Mouse (Mus musculus): ENCODE measurements around the gene Fras1.

The Fras1 gene

DNA sequence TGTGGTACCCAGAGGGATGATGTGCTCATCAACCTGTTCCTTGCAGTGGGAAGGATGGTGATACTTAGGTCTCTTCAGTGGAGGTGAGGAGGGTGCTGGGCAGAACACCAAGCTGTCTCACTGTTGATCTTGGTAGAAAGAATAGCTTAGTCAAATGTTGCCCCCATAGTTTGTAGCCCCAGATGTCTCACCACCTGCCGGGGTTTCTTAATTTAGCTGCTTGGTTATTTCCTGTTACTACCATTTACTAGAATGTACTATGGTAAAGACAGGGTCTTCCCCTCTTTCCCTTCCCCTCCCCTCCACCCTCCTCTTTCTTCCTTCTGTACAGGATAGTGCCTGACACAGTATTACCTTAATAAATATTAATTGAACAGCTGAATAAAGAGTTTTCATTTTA is 118.7 kb downstream of the Fras1 start:
- DNase-seq (ENCODE audit: low spot score) = no peak

DNA sequence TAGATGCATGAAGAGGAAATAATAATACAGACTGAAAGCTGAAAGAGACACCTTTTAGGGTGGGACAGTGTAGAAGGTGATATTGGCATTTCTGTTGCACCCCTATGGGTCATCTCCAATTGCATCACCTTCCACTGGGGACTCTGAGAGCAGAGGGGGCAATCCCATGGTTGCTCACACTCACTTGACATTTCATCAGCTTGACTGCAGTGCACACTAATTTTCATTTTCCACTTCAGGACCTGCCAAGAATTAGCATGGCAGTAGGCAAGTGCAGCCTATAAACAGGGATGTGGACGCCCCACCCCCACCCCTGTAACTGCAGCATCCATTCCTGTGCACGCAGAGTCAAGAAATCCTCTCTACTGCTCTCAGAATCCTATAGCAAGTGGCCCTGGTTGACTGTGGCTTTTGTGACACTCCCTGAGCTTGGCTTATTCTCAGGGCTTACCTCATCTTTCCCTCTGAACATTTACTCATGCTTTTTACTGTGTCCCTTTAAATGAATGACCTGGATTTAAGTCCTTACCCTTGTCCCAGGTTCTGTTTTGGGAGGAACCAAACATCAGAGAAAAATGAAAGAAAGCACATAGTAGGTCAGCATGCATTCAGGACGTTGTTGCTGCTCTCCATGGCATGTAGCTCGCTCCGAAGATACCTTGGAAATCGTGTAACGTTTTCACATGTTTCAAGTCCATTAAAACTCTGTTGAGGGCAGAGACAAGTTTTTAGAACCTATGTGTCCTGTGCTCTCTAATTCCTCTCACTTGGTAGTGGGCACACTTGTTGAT is 120.9 kb downstream of the Fras1 start:
- DNase-seq (ENCODE audit: low spot score) = no peak

DNA sequence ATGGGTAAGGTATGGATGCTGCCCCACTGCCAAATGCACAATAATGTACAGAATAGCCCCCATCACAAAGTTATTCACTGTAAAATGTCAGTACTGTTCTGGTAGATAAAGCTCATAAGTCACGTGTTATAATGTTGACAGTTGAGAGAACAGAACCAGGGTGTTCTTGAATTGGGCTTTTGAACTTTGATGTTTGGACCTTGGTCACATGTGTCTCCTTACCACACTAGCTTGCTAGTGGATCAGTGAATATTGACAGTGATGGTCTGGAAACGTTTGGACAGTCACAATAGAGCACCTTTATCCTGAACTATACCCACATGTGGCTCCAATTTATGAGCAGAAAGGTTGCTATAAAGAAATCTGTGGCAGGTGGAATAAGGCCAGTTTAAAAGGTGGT is 124.3 kb downstream of the Fras1 start:
- no peak for DNase-seq (ENCODE audit: low spot score)

DNA sequence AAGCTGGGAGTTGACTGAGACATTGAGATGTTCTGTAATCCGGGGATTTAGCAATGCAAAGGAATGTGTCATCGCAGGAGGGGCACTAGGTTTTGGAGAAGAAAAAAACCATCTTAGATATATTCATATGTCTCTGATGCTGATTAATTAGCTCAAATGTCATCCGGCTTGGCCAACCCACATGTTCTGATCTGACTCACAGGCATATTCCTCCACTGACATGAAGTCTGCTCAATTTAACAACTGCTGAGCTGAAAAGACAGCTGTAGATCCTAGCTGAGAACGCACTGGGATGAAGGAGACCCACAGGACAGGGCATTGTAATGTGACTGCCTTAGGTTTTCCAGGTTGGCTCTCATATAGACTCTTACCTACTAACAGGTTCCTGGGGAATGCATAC is 128.0 kb downstream of the Fras1 start:
- no peak for DNase-seq (ENCODE audit: low spot score)

DNA sequence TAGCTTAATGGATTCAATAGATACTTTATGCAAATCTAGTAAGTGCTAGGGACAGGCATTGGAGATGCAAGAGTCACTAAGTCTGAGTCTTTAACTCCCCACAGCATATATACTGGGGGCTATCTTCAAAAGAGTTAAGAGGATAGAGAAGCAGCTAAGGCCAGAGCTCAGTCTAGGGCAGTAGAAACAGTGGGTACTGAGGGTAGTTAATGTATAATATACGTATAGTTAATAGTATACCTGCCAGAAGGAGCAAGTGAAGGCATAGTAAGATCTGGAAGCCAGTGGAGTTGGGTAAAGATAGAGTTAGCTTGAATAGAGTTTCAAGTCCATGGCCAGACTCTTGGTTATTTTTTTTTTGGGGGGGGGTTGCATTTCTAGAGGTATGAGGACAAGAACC is 128.6 kb downstream of the Fras1 start:
- DNase-seq (ENCODE audit: low spot score) = no peak

DNA sequence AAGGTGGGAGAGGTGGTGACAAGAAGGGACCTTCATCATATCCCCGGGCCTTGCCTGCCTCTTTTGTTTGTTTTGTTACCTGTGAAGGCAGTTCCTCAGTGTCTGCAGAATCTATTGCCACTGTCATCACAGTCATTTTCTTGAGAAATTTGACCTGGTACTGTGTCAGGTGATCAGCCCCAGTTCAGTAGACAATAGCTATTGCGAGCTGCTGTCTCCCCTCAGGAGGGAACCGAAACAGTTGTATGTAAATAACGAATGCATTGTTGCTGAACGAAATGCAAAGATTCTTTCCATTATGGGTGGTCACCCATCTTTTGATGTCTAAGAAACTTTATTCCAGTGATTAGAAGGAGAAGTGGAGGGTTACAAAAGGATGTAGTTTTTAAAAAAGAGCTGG is 137.2 kb downstream of the Fras1 start:
- DNase-seq (ENCODE audit: low spot score) = no peak

DNA sequence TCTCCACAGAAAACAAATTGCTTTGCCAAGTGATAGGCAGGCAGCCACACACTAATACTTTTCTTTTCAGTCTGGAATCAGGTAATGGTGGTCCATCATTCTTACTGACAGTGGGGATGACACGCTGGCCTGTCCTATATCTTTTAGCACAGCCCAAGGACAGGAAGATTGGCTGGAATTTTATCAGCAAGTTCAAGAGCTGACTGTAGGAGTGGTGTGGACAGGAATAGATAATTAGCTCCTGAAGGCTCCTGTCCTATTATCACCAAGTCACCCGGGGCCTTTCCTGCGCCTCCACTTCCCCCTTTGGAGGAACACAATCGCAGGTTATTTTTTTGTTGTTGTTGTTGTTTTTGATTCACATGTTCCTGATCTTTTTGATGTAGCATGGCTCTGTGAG is 139.6 kb downstream of the Fras1 start:
- DNase-seq (ENCODE audit: low spot score) = no peak

DNA sequence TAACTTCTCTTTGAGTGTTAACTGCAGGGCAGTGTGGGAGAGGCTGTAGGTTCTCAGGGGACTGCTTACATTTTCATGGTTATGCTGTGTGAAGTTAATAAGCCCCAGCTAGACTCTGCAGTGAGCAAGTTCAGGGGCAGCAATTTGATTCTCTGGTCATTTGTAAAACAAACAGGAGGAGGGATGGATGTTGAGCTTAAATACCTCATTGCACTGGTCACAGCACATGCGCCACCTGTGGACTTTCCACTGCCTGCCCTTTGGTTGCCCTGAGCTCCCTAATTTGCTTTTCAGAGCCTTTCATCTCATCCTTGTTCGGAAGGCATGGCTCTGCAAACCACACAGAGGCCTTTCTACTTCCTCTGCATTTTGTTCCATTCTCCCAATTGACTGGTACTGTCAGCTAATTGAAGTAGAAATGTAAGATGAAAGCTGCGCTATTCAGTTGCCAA is 142.1 kb downstream of the Fras1 start:
- DNase-seq (ENCODE audit: low spot score) = no peak

DNA sequence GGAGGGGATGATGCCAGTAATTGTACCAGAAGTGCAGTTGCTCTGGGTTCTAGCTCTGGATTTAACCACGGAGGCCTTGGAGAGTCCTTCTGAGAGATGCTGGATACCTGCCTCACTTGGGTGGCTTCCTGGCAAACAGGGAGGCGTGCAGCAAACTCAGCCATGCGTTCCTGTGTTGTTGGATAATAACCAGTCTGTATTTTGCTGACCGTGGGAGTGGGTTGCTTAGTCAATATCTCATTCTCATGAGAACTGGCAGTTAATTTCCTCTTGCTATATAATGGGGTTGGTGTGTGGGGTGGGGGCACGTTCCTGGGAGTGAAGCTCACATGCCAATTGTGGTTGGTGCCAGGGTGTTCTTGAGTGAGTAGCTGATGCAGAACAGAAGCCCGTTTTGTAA is 142.6 kb downstream of the Fras1 start:
- no peak for DNase-seq (ENCODE audit: low spot score)

DNA sequence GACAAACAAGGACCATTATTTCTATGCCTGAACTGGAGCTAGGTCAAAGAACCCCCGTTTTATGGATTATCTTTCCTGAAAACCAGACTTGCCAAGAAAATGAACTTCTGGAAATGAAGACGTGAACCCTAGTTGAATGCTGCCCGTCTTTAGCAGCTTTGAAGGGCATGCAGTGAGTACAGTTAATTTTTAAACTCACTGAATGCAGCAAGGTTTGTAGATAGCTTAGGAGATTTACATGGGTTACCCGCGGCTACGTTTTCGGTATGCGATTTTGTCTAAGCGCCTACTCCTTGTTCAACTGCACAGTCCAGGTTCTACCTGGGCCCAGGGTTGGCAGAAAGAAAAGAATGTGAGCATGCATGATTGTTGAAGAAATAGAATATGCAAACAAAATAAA is 147.8 kb downstream of the Fras1 start:
- no peak for DNase-seq (ENCODE audit: low spot score)

DNA sequence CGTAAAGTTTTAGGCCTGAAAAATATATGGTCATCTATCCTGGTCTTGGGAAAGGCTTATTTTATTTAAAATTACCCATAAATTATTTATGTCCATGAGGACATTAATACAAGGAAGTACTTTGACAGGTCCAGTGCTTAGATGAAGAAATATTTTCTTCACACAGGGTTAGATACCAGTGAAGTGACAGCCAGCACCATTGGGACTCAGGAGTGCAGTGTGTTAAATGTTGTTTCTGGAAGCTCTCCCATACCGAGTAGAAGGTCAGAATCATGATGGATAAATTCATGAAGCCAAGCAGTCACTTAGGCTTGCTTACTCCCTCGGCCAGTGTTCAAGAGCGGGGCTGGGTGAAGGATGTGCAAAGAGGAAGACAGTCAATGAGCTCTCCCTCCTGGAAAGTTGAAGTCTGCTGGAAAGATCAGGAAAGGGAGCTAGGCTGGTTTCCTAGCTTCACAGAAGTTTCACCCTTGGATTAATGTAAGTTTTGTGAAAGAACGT is 149.2 kb downstream of the Fras1 start:
- DNase-seq (ENCODE audit: low spot score) = no peak

DNA sequence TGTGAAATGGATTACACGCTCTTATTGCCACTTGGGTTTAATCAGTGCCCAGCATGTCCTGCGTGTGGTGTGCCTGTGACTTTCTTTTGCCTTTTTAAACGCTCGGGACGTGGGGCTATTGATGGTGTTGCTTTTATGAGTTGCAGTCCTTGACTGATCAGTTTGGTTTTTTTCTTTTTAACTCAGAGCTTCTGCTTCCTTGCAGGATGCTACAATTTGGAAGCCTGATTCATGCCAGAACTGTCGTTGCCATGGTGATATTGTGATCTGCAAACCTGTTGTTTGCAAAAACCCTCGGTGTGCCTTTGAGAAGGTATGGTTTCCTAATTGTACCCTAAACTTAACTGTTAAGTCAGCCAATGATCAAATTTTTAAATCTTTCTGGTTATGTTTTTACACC is 154.5 kb downstream of the Fras1 start:
- no peak for DNase-seq (ENCODE audit: low spot score)

DNA sequence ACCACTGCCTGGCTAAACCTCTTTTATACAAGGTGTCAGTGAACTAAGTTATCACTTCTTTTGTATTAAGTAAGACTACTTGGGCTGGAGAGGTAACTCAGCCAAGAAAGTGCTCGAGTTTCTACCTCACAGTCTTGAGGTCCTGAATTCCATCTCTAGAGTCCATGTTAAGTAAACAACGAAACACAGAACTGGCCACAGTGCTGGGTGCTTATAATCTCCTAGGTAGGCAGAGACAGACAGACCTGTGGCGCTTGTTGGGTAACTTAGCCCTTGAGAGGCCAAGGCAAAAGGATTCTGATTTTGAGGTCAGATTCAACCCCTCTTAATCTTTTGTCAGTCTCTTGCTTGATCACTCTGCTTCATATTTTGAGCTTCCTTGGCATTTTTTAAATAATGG is 156.8 kb downstream of the Fras1 start:
- no peak for DNase-seq (ENCODE audit: low spot score)

DNA sequence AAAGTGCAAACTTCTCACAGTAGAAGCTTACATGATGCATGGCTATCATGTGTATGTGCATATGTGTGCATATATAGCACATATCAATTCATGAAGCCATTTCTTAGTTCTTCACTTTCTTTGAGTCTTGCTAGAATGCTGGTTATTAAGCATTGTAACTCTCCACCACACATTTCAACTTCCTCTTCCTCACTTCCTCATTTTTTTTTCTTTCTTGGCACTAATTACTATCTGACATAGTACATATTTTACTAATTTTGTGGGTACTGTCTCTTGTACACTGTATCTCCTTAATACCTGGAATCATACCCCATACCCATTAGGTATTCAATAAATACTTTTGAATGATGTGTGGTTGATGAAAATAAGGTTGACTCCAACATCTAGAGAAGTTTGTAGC is 158.2 kb downstream of the Fras1 start:
- DNase-seq (ENCODE audit: low spot score) = no peak

DNA sequence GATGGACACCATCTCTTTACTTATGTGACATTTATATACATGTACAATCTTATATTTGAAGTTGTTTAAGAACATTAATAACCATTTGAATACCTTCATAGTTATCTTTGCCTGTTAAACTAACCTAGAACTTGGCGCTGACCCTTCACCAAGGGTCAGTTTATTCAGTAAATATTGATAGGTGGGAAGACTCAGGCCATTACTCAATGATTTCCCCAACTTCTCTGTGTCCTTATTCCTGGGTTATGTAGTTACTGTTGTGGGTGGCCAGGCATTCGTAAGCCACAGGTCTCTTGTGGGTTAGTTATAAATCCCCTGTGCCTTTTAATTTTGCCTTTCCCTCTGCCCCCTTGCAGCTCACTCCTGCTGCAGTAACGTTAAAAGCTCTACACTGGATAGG is 162.8 kb downstream of the Fras1 start:
- DNase-seq (ENCODE audit: low spot score) = no peak

DNA sequence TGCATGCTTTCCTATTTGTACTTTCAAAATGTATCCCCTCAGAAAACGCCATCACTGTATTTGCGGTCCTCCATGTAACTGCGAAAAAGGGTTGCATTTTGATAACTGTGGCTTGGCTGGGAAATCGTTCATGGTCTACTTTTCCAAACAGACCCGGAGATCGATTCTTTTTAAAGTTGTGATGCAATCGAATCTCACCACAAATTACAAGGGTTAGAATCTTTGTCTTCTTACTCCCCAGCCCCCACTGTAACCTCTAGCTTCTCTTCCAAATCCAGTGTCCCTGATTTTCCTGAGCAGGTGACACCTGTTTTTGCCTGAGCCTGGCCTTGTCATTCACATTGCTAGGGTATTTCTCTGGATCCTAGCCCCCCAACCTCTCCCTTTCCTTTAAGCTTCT is 163.2 kb downstream of the Fras1 start:
- DNase-seq (ENCODE audit: low spot score) = no peak

DNA sequence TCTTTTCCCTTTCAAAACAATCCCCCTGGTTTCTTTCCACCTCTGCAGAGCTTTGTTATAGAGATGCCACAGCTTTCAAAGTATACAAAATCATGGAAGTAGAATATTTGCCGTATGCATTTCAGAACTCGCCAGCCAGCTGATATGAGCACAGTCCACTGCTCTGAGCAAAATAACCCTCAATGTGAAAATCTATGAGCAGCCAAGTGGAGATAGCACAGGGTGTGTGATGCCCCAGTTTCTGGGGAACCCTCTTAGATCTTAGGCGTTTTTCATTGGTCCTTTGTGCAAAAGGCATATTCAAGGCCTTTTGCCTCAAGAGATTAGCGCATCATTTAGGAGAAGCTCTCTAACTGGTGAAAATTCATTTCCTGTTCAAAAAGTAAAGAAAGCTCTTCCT is 170.4 kb downstream of the Fras1 start:
- DNase-seq (ENCODE audit: low spot score) = no peak

DNA sequence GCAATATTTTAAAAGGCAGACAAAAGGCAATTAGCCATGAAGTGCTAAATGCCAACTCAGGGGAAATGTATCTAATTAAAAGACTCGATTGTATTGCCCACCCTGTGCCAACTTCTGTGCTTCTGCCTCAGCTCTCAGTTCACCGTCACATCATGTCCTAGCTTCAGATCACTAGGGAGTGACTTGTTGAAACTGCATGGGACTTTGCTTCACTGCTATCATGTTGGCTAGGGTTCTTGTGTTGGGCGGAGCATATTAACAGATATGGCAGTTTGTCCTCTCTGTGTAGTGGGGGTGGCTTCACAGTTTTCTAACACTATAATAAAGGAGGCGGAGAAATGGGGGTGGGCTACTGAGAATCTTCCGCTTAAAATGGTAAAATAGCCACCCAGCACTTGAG is 172.2 kb downstream of the Fras1 start:
- DNase-seq (ENCODE audit: low spot score) = no peak

DNA sequence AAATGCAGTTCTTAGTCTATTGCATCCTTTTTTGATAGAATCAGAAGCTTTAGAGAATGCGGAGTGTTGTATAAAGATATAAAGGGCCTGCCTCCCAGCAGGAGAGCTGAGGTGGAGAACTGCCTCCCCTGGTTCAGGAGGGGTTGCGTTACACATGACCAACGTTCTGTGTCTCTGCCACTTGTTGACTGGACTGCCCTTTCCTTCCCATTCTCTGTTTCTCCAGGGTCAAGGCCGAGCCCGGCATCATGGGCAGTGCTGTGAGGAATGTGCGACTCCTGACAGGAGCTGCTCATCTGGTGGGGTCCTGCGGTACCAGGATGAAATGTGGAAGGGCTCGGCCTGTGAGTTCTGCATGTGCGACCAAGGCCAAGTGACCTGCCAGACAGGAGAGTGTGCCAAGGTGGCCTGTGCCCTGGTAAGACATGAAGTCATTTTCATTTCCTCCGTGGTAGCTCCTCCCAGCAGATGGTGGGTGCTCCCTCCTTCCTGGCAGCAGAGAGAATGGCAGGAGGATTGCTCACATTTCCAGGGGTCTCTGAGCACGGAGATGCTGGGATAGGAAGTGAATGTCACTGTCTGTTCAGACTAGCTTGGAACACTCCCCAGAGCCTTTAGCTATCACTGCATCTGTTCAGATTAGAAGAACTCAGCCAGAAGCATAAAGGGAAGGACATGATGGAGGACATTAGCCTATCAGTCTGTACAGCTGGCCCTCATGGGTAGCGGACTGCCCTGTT is 181.4 kb downstream of the Fras1 start:
- no peak for DNase-seq (ENCODE audit: low spot score)

DNA sequence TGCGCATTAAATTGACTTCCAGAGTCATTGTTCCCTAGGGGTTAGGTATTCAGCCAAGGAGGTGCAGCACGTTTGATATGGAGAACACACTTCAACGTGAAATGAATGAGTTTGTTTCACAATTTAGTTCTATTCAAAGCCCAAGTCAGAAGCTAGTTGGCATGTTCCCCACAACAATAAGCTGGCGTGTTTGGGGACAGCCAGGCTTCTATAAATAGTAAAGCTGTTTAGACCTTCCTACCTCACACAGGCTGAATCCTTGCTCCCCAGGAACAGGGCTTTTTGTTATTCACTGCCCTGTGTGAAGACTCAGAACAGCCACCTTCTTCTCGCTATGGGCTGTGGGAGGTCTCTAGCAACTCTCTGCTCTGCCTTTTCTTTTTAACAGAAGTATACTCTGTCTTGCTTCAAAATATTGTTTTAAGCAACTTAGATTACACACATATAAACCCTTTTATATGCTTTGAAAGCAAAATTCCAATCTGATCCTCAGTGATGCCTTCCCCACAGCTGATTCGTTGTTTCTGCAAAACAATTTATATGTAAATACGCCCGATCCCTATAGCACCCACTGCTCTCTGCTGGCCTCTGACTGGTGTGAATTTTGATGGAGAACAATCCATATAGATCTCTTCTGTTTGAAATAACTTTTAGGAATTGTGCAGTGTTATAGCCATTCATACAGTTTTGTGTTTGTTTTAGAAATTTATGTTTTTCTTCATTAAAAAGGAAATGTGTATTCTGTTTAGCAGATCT is 184.5 kb downstream of the Fras1 start:
- no peak for DNase-seq (ENCODE audit: low spot score)

DNA sequence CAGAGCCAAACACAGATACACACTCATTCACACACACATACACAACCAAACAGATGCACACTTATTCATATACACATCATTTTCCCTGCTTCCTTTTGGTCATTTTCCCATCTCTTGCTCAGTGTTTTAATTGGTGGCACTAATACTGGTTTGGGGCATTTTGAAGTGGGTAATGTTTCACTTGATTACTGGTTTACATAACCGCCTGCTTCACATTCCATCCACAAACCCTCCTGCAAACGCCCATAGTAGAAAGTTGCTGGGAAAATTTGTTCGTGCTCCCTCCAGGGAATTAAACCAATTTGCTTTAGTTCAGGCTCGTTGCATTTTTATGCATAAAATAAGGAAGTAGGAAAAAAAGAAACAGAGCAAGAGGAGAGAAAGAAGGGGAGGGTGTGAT is 200.8 kb downstream of the Fras1 start:
- no peak for DNase-seq (ENCODE audit: low spot score)

DNA sequence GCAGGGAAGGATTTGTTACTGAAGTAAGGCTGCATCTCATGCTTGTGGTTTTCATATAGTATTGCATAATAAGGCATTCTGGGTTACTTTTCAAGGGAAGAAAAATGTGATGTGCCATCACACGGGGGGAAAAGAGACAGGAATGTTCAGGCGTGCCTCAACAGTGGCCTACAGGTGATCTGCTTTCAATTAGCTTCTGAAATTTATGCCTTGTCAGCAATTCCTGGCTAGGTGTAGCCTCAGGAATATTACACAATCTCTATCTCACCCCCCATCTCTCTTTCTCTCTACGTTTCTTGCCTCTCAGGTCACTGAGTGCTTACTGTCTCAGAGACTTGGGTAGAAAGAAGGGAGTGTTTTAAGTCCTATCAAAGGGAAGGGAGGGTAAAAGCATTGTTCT is 204.9 kb downstream of the Fras1 start:
- DNase-seq (ENCODE audit: low spot score) = no peak

DNA sequence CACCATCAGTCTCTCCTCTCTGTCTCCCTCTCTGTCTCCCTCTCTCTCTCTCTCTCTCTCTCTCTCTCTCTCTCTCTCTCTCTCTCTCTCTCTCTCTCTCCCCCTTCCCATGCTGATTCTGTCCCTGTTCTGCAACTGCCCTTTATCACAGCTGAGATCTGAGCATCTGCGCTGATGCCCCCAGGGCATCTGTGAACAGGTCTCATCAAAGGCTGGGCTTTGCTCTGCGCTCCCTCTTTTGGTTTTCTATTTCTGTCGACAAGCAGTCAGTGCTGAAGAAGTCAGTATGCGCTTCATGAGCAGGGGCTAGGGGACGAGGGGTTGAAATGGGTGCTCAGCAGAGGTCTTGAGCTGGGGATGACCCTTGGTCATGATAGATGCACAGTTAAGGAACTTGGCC is 206.2 kb downstream of the Fras1 start:
- no peak for DNase-seq (ENCODE audit: low spot score)

Measured in embryo, embryonic 10.5 days (tissue).